Mouse (Mus musculus) small intestine, adult 2 months (tissue): ENCODE results near the gene Ralgapa2. TPM values are rescaled to one million over a fixed set of nuclear protein-coding genes. Genes with fewer than 3 reads are reported as not detected.

ENCODE experiments used
- H3K27ac ChIP-seq: fragments of 200-500 bp; 2 replicates; pipeline ENCODE4 v1.5.1; 2012; ENCODE audit warnings: low read depth, low read length, control low read depth, inconsistent platforms; ENCODE audit not compliant: insufficient read depth
- H3K27me3 ChIP-seq: fragments of 200-500 bp; 2 replicates; pipeline ENCODE4 v1.6.1; 2012; ENCODE audit warnings: mild to moderate bottlenecking, moderate library complexity, low read length, inconsistent platforms; ENCODE audit not compliant: control insufficient read depth, insufficient read depth
- H3K36me3 ChIP-seq: fragments of 200-500 bp; 2 replicates; pipeline ENCODE4 v1.6.1; 2012; ENCODE audit warnings: mild to moderate bottlenecking, low read length, control low read depth, inconsistent platforms; ENCODE audit not compliant: control insufficient read depth, insufficient read depth
- H3K4me1 ChIP-seq: fragments of 200-500 bp; 2 replicates; pipeline ENCODE4 v1.6.1; 2012; ENCODE audit warnings: low read length, inconsistent platforms, mixed read lengths; ENCODE audit not compliant: control insufficient read depth, insufficient read depth, insufficient read length
- H3K4me3 ChIP-seq: fragments of 200-500 bp; 2 replicates; pipeline ENCODE4 v1.5.1; 2012; ENCODE audit warnings: low read depth, mild to moderate bottlenecking, control low read depth, inconsistent platforms, low read length, moderate library complexity
- CTCF ChIP-seq: fragments of 200-500 bp; IDR thresholded peaks from 2 replicates; pipeline ENCODE4 v1.5.1; 2012; ENCODE audit warnings: low read depth, mild to moderate bottlenecking, control low read depth, inconsistent platforms, low read length, moderate library complexity, mixed read lengths; ENCODE audit not compliant: insufficient replicate concordance, insufficient read length; ENCODE audit errors: extremely low read depth
- POLR2A ChIP-seq: fragments of 200-500 bp; IDR thresholded peaks from 2 replicates; pipeline ENCODE4 v1.6.1; 2012; ENCODE audit warnings: low read depth, mild to moderate bottlenecking, control low read depth, inconsistent platforms, low read length, moderate library complexity
- WGBS: fragments of 180-500 bp; shearing (Covaris S2); methylation state at CpG from one replicate; pipeline ENCODE4 v1.1.7; 2018; 5-methylcytosine and 5-hydroxymethylcytosine counted together
- polyA plus RNA-seq: library from polyadenylated mRNA; depleted of rRNA; stranded (reverse); fragments of >200 nt; gene quantifications from 2 replicates; pipeline ENCODE4 v1.2.3, GENCODE M21; 2012

Ralgapa2 gene
- polyA plus RNA-seq, 1 experiment: 14.8 TPM

GRCm38 (mm10) chr2:146227646-146228045, 284.5 kb downstream of the Ralgapa2 start:
- WGBS: 50% methylated on average over 3 of the region's 3 CpGs
- Histone ChIP-seq H3K36me3 (no peaks in the 10 kb centered on the region), H3K27me3 (peaks cover 41% of the 10 kb centered on the region)

GRCm38 (mm10) chr2:146226484-146226883, 285.7 kb downstream of the Ralgapa2 start:
- TF ChIP-seq POLR2A (no peak), CTCF (no peak)
- WGBS: 6% methylated on average over 9 of the region's 9 CpGs
- no peak overlapping the region for H3K4me3 ChIP-seq
- no peak overlapping the region for H3K27ac ChIP-seq
- H3K27me3 ChIP-seq: peaks cover 53% of the 10 kb centered on the region
- peaks cover 11% of the 10 kb centered on the region for H3K4me1 ChIP-seq
- H3K36me3 ChIP-seq: no peaks in the 10 kb centered on the region

More at GRCm38 (mm10) chr2:146227646-146228045, 284.5 kb downstream of the Ralgapa2 start:
- Histone ChIP-seq H3K27ac (no peak overlapping the region), H3K4me3 (no peak overlapping the region), H3K4me1 (peaks cover 3% of the 10 kb centered on the region; the same call in 1 of the 2 replicates)
- TF ChIP-seq CTCF (no peak), POLR2A (no peak)

- Histone ChIP-seq H3K4me1 (peaks cover 15% of the 10 kb centered on the region), H3K27me3 (peaks cover 59% of the 10 kb centered on the region), H3K27ac (no peak overlapping the region), H3K4me3 (no peak overlapping the region), H3K36me3 (no peaks in the 10 kb centered on the region)
- TF ChIP-seq POLR2A: no peak
- no peak for TF ChIP-seq CTCF
- WGBS: 14% methylated on average over 6 of the region's 6 CpGs
These were observed 286.3 kb downstream of the Ralgapa2 start for GRCm38 (mm10) chr2:146225818-146226217.

- WGBS: 20% methylated on average over 7 of the region's 7 CpGs
- H3K36me3 ChIP-seq: no peaks in the 10 kb centered on the region
- peaks cover 68% of the 10 kb centered on the region for H3K27me3 ChIP-seq
- TF ChIP-seq POLR2A (no peak), CTCF (no peak)
- H3K27ac ChIP-seq: no peak overlapping the region
- H3K4me3 ChIP-seq: no peak overlapping the region
- H3K4me1 ChIP-seq: peaks cover 15% of the 10 kb centered on the region
These were observed 288.0 kb downstream of the Ralgapa2 start for GRCm38 (mm10) chr2:146224141-146224540.

- Histone ChIP-seq H3K27ac (no peak overlapping the region), H3K4me3 (peak overlapping the region; percentile 57), H3K36me3 (no peaks in the 10 kb centered on the region), H3K27me3 (peaks cover 74% of the 10 kb centered on the region), H3K4me1 (peaks cover 15% of the 10 kb centered on the region)
- TF ChIP-seq CTCF: no peak
- no peak for TF ChIP-seq POLR2A
- WGBS: 1% methylated on average over 74 of the region's 75 CpGs
These were observed 288.8 kb downstream of the Ralgapa2 start for GRCm38 (mm10) chr2:146223176-146223905.

GRCm38 (mm10) chr2:146222279-146223175, 289.6 kb downstream of the Ralgapa2 start:
- H3K4me1 ChIP-seq: peaks cover 15% of the 10 kb centered on the region
- no peak overlapping the region for H3K27ac ChIP-seq
- 2% methylated on average over 132 of the region's 133 CpGs for WGBS
- H3K27me3 ChIP-seq: peaks cover 78% of the 10 kb centered on the region
- H3K4me3 ChIP-seq: peak overlapping the region; percentile 60
- H3K36me3 ChIP-seq: no peaks in the 10 kb centered on the region
- no peak for TF ChIP-seq CTCF
- TF ChIP-seq POLR2A: no peak

- TF ChIP-seq POLR2A (no peak), CTCF (no peak)
- peaks cover 15% of the 10 kb centered on the region for H3K4me1 ChIP-seq
- 3% methylated on average over 43 of the region's 44 CpGs for WGBS
- no peak overlapping the region for H3K27ac ChIP-seq
- H3K27me3 ChIP-seq: peaks cover 78% of the 10 kb centered on the region
- peak overlapping the region; percentile 60 for H3K4me3 ChIP-seq
- H3K36me3 ChIP-seq: no peaks in the 10 kb centered on the region
These were observed 290.2 kb downstream of the Ralgapa2 start for GRCm38 (mm10) chr2:146221929-146222278.
